ENCODE assay signal across 19 mouse cellular contexts in the genomic region with DNA sequence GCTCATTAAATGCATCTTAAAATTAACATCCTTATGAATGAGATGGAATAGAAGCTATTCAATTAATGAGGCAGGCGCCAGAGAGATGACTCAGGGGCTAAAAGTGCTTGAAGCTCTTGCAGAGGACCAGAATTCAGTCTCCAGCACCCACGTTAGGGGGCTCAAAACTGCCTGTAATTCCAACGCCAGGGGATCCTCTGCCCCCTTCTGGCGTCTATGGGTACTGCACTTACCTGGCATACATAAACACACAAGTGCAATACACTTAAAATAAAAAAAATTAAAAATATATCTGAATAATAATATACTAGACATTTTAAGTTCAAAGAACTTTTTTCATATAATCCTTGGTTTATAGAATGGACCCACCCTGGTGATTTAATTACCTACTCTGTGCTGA. TPM values are rescaled to one million over a fixed set of nuclear protein-coding genes. Genes with fewer than 3 reads are reported as not detected.
DNase-seq lines count a peak whose midpoint lies in the region; ATAC-seq and TF ChIP-seq lines count a peak whose summit lies in the region.
"Had no signal": no experiment of that assay in that cellular context is flagged by ENCODE, and none has a peak within 500 bp of the region (broad histone marks: within the 10 kb centered on the region; RNA-seq: fewer than 3 reads in every experiment).

No protein-coding gene starts in this region.

- no peak overlapping the region for H3K4me3 ChIP-seq in layer of hippocampus, adult 2 months
- no peak overlapping the region for H3K4me3 ChIP-seq in forebrain, embryonic 11.5 days (ENCODE audit: low read depth, low read length)
- no peak overlapping the region for H3K4me3 ChIP-seq in forebrain, embryonic 16.5 days (replicated peaks; ENCODE audit: low read length)
- H3K4me3 ChIP-seq: embryonic facial prominence, embryonic 15.5 days; limb, embryonic 15.5 days; midbrain, embryonic 13.5 days had no signal

- no peaks in the 10 kb centered on the region for H3K9me3 ChIP-seq in forebrain, embryonic 11.5 days (ENCODE audit: control insufficient read depth, low read length)
- H3K9me3 ChIP-seq in forebrain, embryonic 16.5 days (ENCODE audit: control insufficient read depth, low read length) = no peaks in the 10 kb centered on the region
- H3K9me3 ChIP-seq: embryonic facial prominence, embryonic 15.5 days; limb, embryonic 15.5 days; midbrain, embryonic 13.5 days had no signal

- WGBS in forebrain, embryonic 11.5 days = 50% methylated on average over 4 of the region's 4 CpGs
- whole genome bisulfite sequencing in forebrain, embryonic 16.5 days = 54% methylated on average over 4 of the region's 4 CpGs

- no peaks in the 10 kb centered on the region for H3K27me3 ChIP-seq in forebrain, embryonic 11.5 days (ENCODE audit: control insufficient read depth, insufficient read depth, low read length)
- H3K27me3 ChIP-seq in forebrain, embryonic 16.5 days (replicated peaks; ENCODE audit: control insufficient read depth, insufficient read depth, low read length) = no peaks in the 10 kb centered on the region
- H3K27me3 ChIP-seq: embryonic facial prominence, embryonic 15.5 days; limb, embryonic 15.5 days; midbrain, embryonic 13.5 days had no signal

- H3K4me2 ChIP-seq in forebrain, embryonic 11.5 days (ENCODE audit: low read depth, low read length, severe bottlenecking) = no peak overlapping the region
- H3K4me2 ChIP-seq in forebrain, embryonic 16.5 days (ENCODE audit: low read length) = no peak overlapping the region
- H3K4me2 ChIP-seq: embryonic facial prominence, embryonic 15.5 days; hindbrain, embryonic 14.5 days; limb, embryonic 15.5 days; midbrain, embryonic 13.5 days had no signal

- DNase-seq in layer of hippocampus, adult 2 months (ENCODE audit: low spot score in 2 of 2) = no peak
- no peak for DNase-seq in layer of hippocampus, adult 9-10 months (ENCODE audit: low spot score)
- peak; percentile 13 for DNase-seq in thymus, postnatal 4 days
- no peak for DNase-seq in thymus, adult 18-20 months
- DNase-seq in brain, embryonic 14.5 days (ENCODE audit: low read depth) = no peak
- DNase-seq in forebrain, embryonic 11.5 days (ENCODE audit: low spot score) = no peak
- DNase-seq in urinary bladder, postnatal 14 days (ENCODE audit: low spot score) = no peak
- DNase-seq: cerebellum, adult 9-10 months; heart, postnatal 10 days; kidney, adult 2 months; right cerebral cortex, adult 18-20 months; spleen, adult 18-20 months had no signal

- peak; percentile 45 for TF ChIP-seq CTCF in layer of hippocampus, adult 2 months (conservative IDR thresholded peaks at IDR 0.05)
- TF ChIP-seq CTCF in brain, embryonic 14.5 days (IDR thresholded peaks at IDR 0.05; ENCODE audit: borderline replicate concordance, extremely low read depth, insufficient read depth, insufficient read length) = peak; percentile 33; the same call in 1 of the 2 replicates

- ATAC-seq in forebrain, embryonic 11.5 days (replicated peaks; ENCODE audit: low FRiP score) = no peak
- no peak for ATAC-seq in forebrain, embryonic 16.5 days
- ATAC-seq: forebrain, embryonic 14.5 days; midbrain, embryonic 13.5 days had no signal

- no peaks in the 10 kb centered on the region for H3K4me1 ChIP-seq in forebrain, embryonic 11.5 days (replicated peaks; ENCODE audit: control insufficient read depth, insufficient read depth, low read length)
- no peaks in the 10 kb centered on the region for H3K4me1 ChIP-seq in forebrain, embryonic 16.5 days (replicated peaks; ENCODE audit: control insufficient read depth, insufficient read depth, low read length)
- H3K4me1 ChIP-seq: embryonic facial prominence, embryonic 15.5 days; limb, embryonic 15.5 days; midbrain, embryonic 13.5 days had no signal

- no peak overlapping the region for H3K9ac ChIP-seq in forebrain, embryonic 11.5 days (ENCODE audit: low read length)
- no peak overlapping the region for H3K9ac ChIP-seq in forebrain, embryonic 16.5 days (replicated peaks; ENCODE audit: low read depth, low read length)
- H3K9ac ChIP-seq: embryonic facial prominence, embryonic 15.5 days; hindbrain, embryonic 14.5 days; limb, embryonic 15.5 days; midbrain, embryonic 13.5 days had no signal

- H3K36me3 ChIP-seq in forebrain, embryonic 11.5 days (ENCODE audit: control insufficient read depth, insufficient read depth, low read length) = no peaks in the 10 kb centered on the region
- no peaks in the 10 kb centered on the region for H3K36me3 ChIP-seq in forebrain, embryonic 16.5 days (ENCODE audit: control insufficient read depth, insufficient read depth)
- H3K36me3 ChIP-seq: embryonic facial prominence, embryonic 15.5 days; limb, embryonic 15.5 days; midbrain, embryonic 13.5 days had no signal

- no peak for TF ChIP-seq POLR2A in brain, embryonic 14.5 days (IDR thresholded peaks at IDR 0.05; ENCODE audit: borderline replicate concordance, extremely low read depth, insufficient read depth, insufficient read length, poor library complexity, severe bottlenecking)

- H3K27ac ChIP-seq in layer of hippocampus, adult 2 months = no peak overlapping the region
- no peak overlapping the region for H3K27ac ChIP-seq in forebrain, embryonic 11.5 days (ENCODE audit: low read depth, low read length)
- H3K27ac ChIP-seq in forebrain, embryonic 16.5 days (ENCODE audit: low read length) = no peak overlapping the region
- H3K27ac ChIP-seq: embryonic facial prominence, embryonic 15.5 days; hindbrain, embryonic 14.5 days; limb, embryonic 15.5 days; macrophage; midbrain, embryonic 13.5 days had no signal

RNA-seq across cellular contexts. Expression of a gene that starts 49.8 kb away (rescaled TPM):
- 10 to 100 TPM; 83.9 to 84.8 TPM for total RNA-seq in layer of hippocampus, adult 2 months (2021)
- polyA plus RNA-seq in brain, embryonic 14.5 days (2012; rRNA removed) = 92.3 and 97.5 TPM in 2 replicates
- polyA plus RNA-seq in forebrain, embryonic 11.5 days (2014; fragmentation: Nextera tagmentation; extraction: Ambion mirVana) = 36.4 and 44.6 TPM in 2 replicates
- polyA plus RNA-seq in forebrain, embryonic 16.5 days (2015; fragmentation: Nextera tagmentation; extraction: Ambion mirVana) = 43.9 and 46.7 TPM in 2 replicates
